Mouse (Mus musculus): ENCODE measurements at regions not wholly inside any gene's neighbourhood (a gene's known extent, or its start where the extent isn't known, plus 50 kb on each side); places are given as distances from the start of the nearest gene placed in this dataset.

- no peak overlapping the region for H3K4me3 ChIP-seq (ENCODE audit: low read depth, low read length)
- 0 out of 2 replicates have a peak, but pooled peaks cover 2% of the 10 kb centered on the region for H3K9me3 ChIP-seq (ENCODE audit: control insufficient read depth, low read length)
- DNase-seq (ENCODE audit: low spot score) (no peak), ATAC-seq (ENCODE audit: low FRiP score, low TSS enrichment) (no peak)
- no peaks in the 10 kb centered on the region for H3K36me3 ChIP-seq (ENCODE audit: control insufficient read depth, insufficient read depth, low read length)
- H3K9ac ChIP-seq (ENCODE audit: low read length) = no peak overlapping the region
- 16% methylated on average over 5 of the region's 5 CpGs for WGBS
- no peak overlapping the region for H3K27ac ChIP-seq (replicated peaks)
- TF ChIP-seq EP300 (optimal IDR thresholded peaks at IDR 0.05) (no peak), CTCF (IDR thresholded peaks at IDR 0.05; ENCODE audit: low read depth) (no peak)
- no peaks in the 10 kb centered on the region for H3K4me1 ChIP-seq (replicated peaks; ENCODE audit: control insufficient read depth, insufficient read depth)
- no peak overlapping the region for H3K4me2 ChIP-seq (replicated peaks; ENCODE audit: low read depth)
- H3K27me3 ChIP-seq (ENCODE audit: control insufficient read depth, insufficient read depth, low read length) = no peaks in the 10 kb centered on the region
Measured at GRCm38 (mm10) chr2:138123331-138123730, 133.0 kb upstream of the Btbd3 start.

GRCm38 (mm10) chr2:138120868-138121267 lies 135.5 kb upstream of the Btbd3 start:
- Histone ChIP-seq H3K36me3 (ENCODE audit: control insufficient read depth, insufficient read depth, low read length) (no peaks in the 10 kb centered on the region), H3K9ac (ENCODE audit: low read length) (no peak overlapping the region), H3K4me2 (replicated peaks; ENCODE audit: low read depth) (no peak overlapping the region), H3K4me1 (replicated peaks; ENCODE audit: control insufficient read depth, insufficient read depth) (no peaks in the 10 kb centered on the region), H3K27me3 (ENCODE audit: control insufficient read depth, insufficient read depth, low read length) (no peaks in the 10 kb centered on the region), H3K9me3 (ENCODE audit: control insufficient read depth, low read length) (0 out of 2 replicates have a peak, but pooled peaks cover 3% of the 10 kb centered on the region), H3K4me3 (ENCODE audit: low read depth, low read length) (no peak overlapping the region), H3K27ac (replicated peaks) (no peak overlapping the region)
- ATAC-seq (ENCODE audit: low FRiP score, low TSS enrichment) (no peak), DNase-seq (ENCODE audit: low spot score) (no peak)
- no peak for TF ChIP-seq CTCF (IDR thresholded peaks at IDR 0.05; ENCODE audit: low read depth)
- TF ChIP-seq EP300 (optimal IDR thresholded peaks at IDR 0.05) = no peak
- WGBS = 71% methylated on average over 1 of the region's 1 CpGs

GRCm38 (mm10) chr2:138120131-138120530 lies 136.2 kb upstream of the Btbd3 start:
- H3K27ac ChIP-seq (replicated peaks) = no peak overlapping the region
- H3K4me3 ChIP-seq (ENCODE audit: low read depth, low read length) = no peak overlapping the region
- no peaks in the 10 kb centered on the region for H3K4me1 ChIP-seq (replicated peaks; ENCODE audit: control insufficient read depth, insufficient read depth)
- H3K36me3 ChIP-seq (ENCODE audit: control insufficient read depth, insufficient read depth, low read length) = no peaks in the 10 kb centered on the region
- WGBS = 52% methylated on average over 2 of the region's 2 CpGs
- no peaks in the 10 kb centered on the region for H3K27me3 ChIP-seq (ENCODE audit: control insufficient read depth, insufficient read depth, low read length)
- no peak overlapping the region for H3K9ac ChIP-seq (ENCODE audit: low read length)
- ATAC-seq (ENCODE audit: low FRiP score, low TSS enrichment) = no peak
- no peak for DNase-seq (ENCODE audit: low spot score)
- no peak overlapping the region for H3K4me2 ChIP-seq (replicated peaks; ENCODE audit: low read depth)
- 0 out of 2 replicates have a peak, but pooled peaks cover 3% of the 10 kb centered on the region for H3K9me3 ChIP-seq (ENCODE audit: control insufficient read depth, low read length)
- TF ChIP-seq CTCF (IDR thresholded peaks at IDR 0.05; ENCODE audit: low read depth) = no peak
- no peak for TF ChIP-seq EP300 (optimal IDR thresholded peaks at IDR 0.05)

GRCm38 (mm10) chr2:138099777-138100176 lies 156.6 kb upstream of the Btbd3 start:
- no peaks in the 10 kb centered on the region for H3K36me3 ChIP-seq (ENCODE audit: control insufficient read depth, insufficient read depth, low read length)
- H3K9ac ChIP-seq (ENCODE audit: low read length) = no peak overlapping the region
- DNase-seq (ENCODE audit: low spot score) (peak; percentile 22), ATAC-seq (ENCODE audit: low FRiP score, low TSS enrichment) (peak; percentile 89)
- no peaks in the 10 kb centered on the region for H3K4me1 ChIP-seq (replicated peaks; ENCODE audit: control insufficient read depth, insufficient read depth)
- H3K27ac ChIP-seq (replicated peaks) = no peak overlapping the region
- 49% methylated on average over 2 of the region's 2 CpGs for WGBS
- no peak for TF ChIP-seq CTCF (IDR thresholded peaks at IDR 0.05; ENCODE audit: low read depth)
- peak; percentile 92 for TF ChIP-seq EP300 (optimal IDR thresholded peaks at IDR 0.05)
- H3K9me3 ChIP-seq (ENCODE audit: control insufficient read depth, low read length) = no peaks in the 10 kb centered on the region
- H3K4me3 ChIP-seq (ENCODE audit: low read depth, low read length) = no peak overlapping the region
- no peaks in the 10 kb centered on the region for H3K27me3 ChIP-seq (ENCODE audit: control insufficient read depth, insufficient read depth, low read length)
- H3K4me2 ChIP-seq (replicated peaks; ENCODE audit: low read depth) = no peak overlapping the region

GRCm38 (mm10) chr2:138085390-138085789 lies 171.0 kb upstream of the Btbd3 start:
- no peak for TF ChIP-seq EP300 (optimal IDR thresholded peaks at IDR 0.05)
- TF ChIP-seq CTCF (IDR thresholded peaks at IDR 0.05; ENCODE audit: low read depth) = no peak
- Histone ChIP-seq H3K27me3 (ENCODE audit: control insufficient read depth, insufficient read depth, low read length) (no peaks in the 10 kb centered on the region), H3K36me3 (ENCODE audit: control insufficient read depth, insufficient read depth, low read length) (no peaks in the 10 kb centered on the region), H3K4me3 (ENCODE audit: low read depth, low read length) (no peak overlapping the region), H3K9me3 (ENCODE audit: control insufficient read depth, low read length) (no peaks in the 10 kb centered on the region), H3K9ac (ENCODE audit: low read length) (no peak overlapping the region), H3K4me1 (replicated peaks; ENCODE audit: control insufficient read depth, insufficient read depth) (no peaks in the 10 kb centered on the region), H3K27ac (replicated peaks) (no peak overlapping the region), H3K4me2 (replicated peaks; ENCODE audit: low read depth) (no peak overlapping the region)
- no peak for DNase-seq (ENCODE audit: low spot score)
- WGBS = 50% methylated on average over 6 of the region's 6 CpGs
- ATAC-seq (ENCODE audit: low FRiP score, low TSS enrichment) = no peak

GRCm38 (mm10) chr2:138084564-138085283 lies 171.6 kb upstream of the Btbd3 start:
- Histone ChIP-seq H3K4me2 (replicated peaks; ENCODE audit: low read depth) (no peak overlapping the region), H3K4me1 (replicated peaks; ENCODE audit: control insufficient read depth, insufficient read depth) (no peaks in the 10 kb centered on the region), H3K27ac (replicated peaks) (no peak overlapping the region), H3K9ac (ENCODE audit: low read length) (no peak overlapping the region), H3K4me3 (ENCODE audit: low read depth, low read length) (no peak overlapping the region), H3K27me3 (ENCODE audit: control insufficient read depth, insufficient read depth, low read length) (no peaks in the 10 kb centered on the region), H3K36me3 (ENCODE audit: control insufficient read depth, insufficient read depth, low read length) (no peaks in the 10 kb centered on the region), H3K9me3 (ENCODE audit: control insufficient read depth, low read length) (no peaks in the 10 kb centered on the region)
- DNase-seq (ENCODE audit: low spot score) = no peak
- no peak for ATAC-seq (ENCODE audit: low FRiP score, low TSS enrichment)
- TF ChIP-seq EP300 (optimal IDR thresholded peaks at IDR 0.05) (no peak), CTCF (IDR thresholded peaks at IDR 0.05; ENCODE audit: low read depth) (no peak)
- WGBS = 51% methylated on average over 6 of the region's 6 CpGs

Measured in stomach, postnatal 0 days (tissue).